ENCODE assay signal across 14 mouse cellular contexts in genomic region chr10:21193088-21193934, GRCm38 (mm10). TPM values are rescaled to one million over a fixed set of nuclear protein-coding genes. Genes with fewer than 3 reads are reported as not detected.
DNase-seq lines count a peak whose midpoint lies in the region; ATAC-seq and TF ChIP-seq lines count a peak whose summit lies in the region.
"Had no signal": no experiment of that assay in that cellular context is flagged by ENCODE, and none has a peak within 500 bp of the region (broad histone marks: within the 10 kb centered on the region; RNA-seq: fewer than 3 reads in every experiment).

No protein-coding gene starts in this region.

- no peak for TF ChIP-seq CTCF in bone marrow, adult 2 months (IDR thresholded peaks at IDR 0.05; ENCODE audit: control insufficient read depth, insufficient read depth, low read length)

- H3K27ac ChIP-seq in midbrain, embryonic 10.5 days (replicated peaks) = peak overlapping the region; percentile 34; the same call in 1 of the 2 replicates
- no peak overlapping the region for H3K27ac ChIP-seq in midbrain, embryonic 16.5 days (ENCODE audit: low read length)
- H3K27ac ChIP-seq in bone marrow, adult 2 months (ENCODE audit: control insufficient read depth, insufficient read depth, low read depth, low read length, poor library complexity) = peak overlapping the region; percentile 59
- no peak overlapping the region for H3K27ac ChIP-seq in midbrain, embryonic 14.5 days (replicated peaks; ENCODE audit: low read depth, low read length)
- no peak overlapping the region for H3K27ac ChIP-seq in neural tube, embryonic 15.5 days (replicated peaks)
- H3K27ac ChIP-seq: embryonic facial prominence, embryonic 15.5 days; hindbrain, embryonic 15.5 days; stomach, postnatal 0 days had no signal

- DNase-seq in midbrain, embryonic 10.5 days (ENCODE audit: low spot score) = no peak
- DNase-seq in ES-CJ7 (ENCODE audit: low read depth, low spot score) = peak; percentile 21
- DNase-seq in midbrain, embryonic 14.5 days = peak; percentile 19
- DNase-seq: cerebellum, adult 18-20 months; kidney, adult 11 months; kidney, postnatal 14 days; retina, postnatal 1 day had no signal

- no peak for TF ChIP-seq POLR2A in bone marrow, adult 2 months (IDR thresholded peaks at IDR 0.05; ENCODE audit: borderline replicate concordance, control insufficient read depth, low read depth, low read length)

- no peaks in the 10 kb centered on the region for H3K36me3 ChIP-seq in midbrain, embryonic 10.5 days
- no peaks in the 10 kb centered on the region for H3K36me3 ChIP-seq in midbrain, embryonic 16.5 days (ENCODE audit: control insufficient read depth, insufficient read depth, low read length)
- no peaks in the 10 kb centered on the region for H3K36me3 ChIP-seq in midbrain, embryonic 14.5 days (ENCODE audit: control insufficient read depth, insufficient read depth, low read length)
- no peaks in the 10 kb centered on the region for H3K36me3 ChIP-seq in neural tube, embryonic 15.5 days
- H3K36me3 ChIP-seq: embryonic facial prominence, embryonic 15.5 days; hindbrain, embryonic 15.5 days had no signal

- H3K9me3 ChIP-seq in midbrain, embryonic 10.5 days (replicated peaks) = no peaks in the 10 kb centered on the region
- H3K9me3 ChIP-seq in midbrain, embryonic 16.5 days (replicated peaks; ENCODE audit: control insufficient read depth, low read length, poor library complexity, severe bottlenecking) = no peaks in the 10 kb centered on the region
- H3K9me3 ChIP-seq in midbrain, embryonic 14.5 days (ENCODE audit: control insufficient read depth, low read length) = no peaks in the 10 kb centered on the region
- no peaks in the 10 kb centered on the region for H3K9me3 ChIP-seq in neural tube, embryonic 15.5 days (replicated peaks)
- H3K9me3 ChIP-seq: embryonic facial prominence, embryonic 15.5 days; hindbrain, embryonic 15.5 days had no signal

- H3K9ac ChIP-seq in midbrain, embryonic 16.5 days (ENCODE audit: low read depth, low read length) = no peak overlapping the region
- no peak overlapping the region for H3K9ac ChIP-seq in midbrain, embryonic 14.5 days (replicated peaks; ENCODE audit: low read length)
- H3K9ac ChIP-seq in neural tube, embryonic 15.5 days (replicated peaks) = no peak overlapping the region
- H3K9ac ChIP-seq: embryonic facial prominence, embryonic 15.5 days; hindbrain, embryonic 15.5 days had no signal

- H3K4me1 ChIP-seq in midbrain, embryonic 10.5 days = peaks cover 18% of the 10 kb centered on the region
- H3K4me1 ChIP-seq in midbrain, embryonic 16.5 days (ENCODE audit: control insufficient read depth, insufficient read depth, low read length) = 0 out of 2 replicates have a peak, but pooled peaks cover 5% of the 10 kb centered on the region
- peaks cover 6% of the 10 kb centered on the region; the same call in 1 of the 2 replicates for H3K4me1 ChIP-seq in bone marrow, adult 2 months (ENCODE audit: control insufficient read depth, insufficient read depth, low read length)
- H3K4me1 ChIP-seq in midbrain, embryonic 14.5 days (ENCODE audit: control insufficient read depth, insufficient read depth, low read length) = peaks cover 5% of the 10 kb centered on the region; the same call in 1 of the 2 replicates
- H3K4me1 ChIP-seq in neural tube, embryonic 15.5 days = peaks cover 4% of the 10 kb centered on the region; the same call in 1 of the 2 replicates
- H3K4me1 ChIP-seq: hindbrain, embryonic 15.5 days had no signal

- 35% methylated on average over 10 of the region's 10 CpGs for WGBS in midbrain, embryonic 10.5 days
- WGBS in midbrain, embryonic 16.5 days = 37% methylated on average over 10 of the region's 10 CpGs
- WGBS in bone marrow, adult 2 months = 52% methylated on average over 10 of the region's 10 CpGs
- 28% methylated on average over 10 of the region's 10 CpGs for WGBS in midbrain, embryonic 14.5 days
- 42% methylated on average over 10 of the region's 10 CpGs for WGBS in neural tube, embryonic 15.5 days

- ATAC-seq in midbrain, embryonic 16.5 days = no peak
- ATAC-seq in midbrain, embryonic 14.5 days (ENCODE audit: low FRiP score, low TSS enrichment) = no peak
- ATAC-seq in cerebellum, adult (ENCODE audit: insufficient number of reproducible peaks, low FRiP score, low TSS enrichment) = no peak
- ATAC-seq in neural tube, embryonic 15.5 days (ENCODE audit: low FRiP score) = no peak

- H3K4me2 ChIP-seq in midbrain, embryonic 16.5 days (ENCODE audit: low read length) = no peak overlapping the region
- no peak overlapping the region for H3K4me2 ChIP-seq in midbrain, embryonic 14.5 days (ENCODE audit: low read length)
- H3K4me2 ChIP-seq in neural tube, embryonic 15.5 days = no peak overlapping the region
- H3K4me2 ChIP-seq: embryonic facial prominence, embryonic 15.5 days; hindbrain, embryonic 15.5 days had no signal

- H3K4me3 ChIP-seq in midbrain, embryonic 10.5 days = no peak overlapping the region
- H3K4me3 ChIP-seq in midbrain, embryonic 16.5 days (ENCODE audit: low read depth, low read length) = no peak overlapping the region
- no peak overlapping the region for H3K4me3 ChIP-seq in bone marrow, adult 2 months (replicated peaks; ENCODE audit: control insufficient read depth, low read depth, low read length)
- H3K4me3 ChIP-seq in midbrain, embryonic 14.5 days (replicated peaks; ENCODE audit: low read depth, low read length) = no peak overlapping the region
- no peak overlapping the region for H3K4me3 ChIP-seq in neural tube, embryonic 15.5 days (replicated peaks)
- H3K4me3 ChIP-seq: embryonic facial prominence, embryonic 15.5 days; hindbrain, embryonic 15.5 days had no signal

- H3K27me3 ChIP-seq in midbrain, embryonic 10.5 days (ENCODE audit: low read depth, poor library complexity, severe bottlenecking) = no peaks in the 10 kb centered on the region; the same call in 1 of the 2 replicates
- H3K27me3 ChIP-seq in midbrain, embryonic 16.5 days (ENCODE audit: control insufficient read depth, insufficient read depth, low read depth, low read length) = no peaks in the 10 kb centered on the region
- no peaks in the 10 kb centered on the region for H3K27me3 ChIP-seq in midbrain, embryonic 14.5 days (ENCODE audit: control insufficient read depth, insufficient read depth, low read length)
- H3K27me3 ChIP-seq in neural tube, embryonic 15.5 days (replicated peaks) = no peaks in the 10 kb centered on the region
- H3K27me3 ChIP-seq: embryonic facial prominence, embryonic 15.5 days; hindbrain, embryonic 15.5 days had no signal

RNA-seq across cellular contexts. Expression of gene Myb, which starts 32.5 kb away (rescaled TPM):
- 5.1 and 6.8 TPM in 2 replicates for polyA plus RNA-seq in midbrain, embryonic 10.5 days (2016; fragmentation: Nextera tagmentation; extraction: Ambion mirVana)
- polyA plus RNA-seq in midbrain, embryonic 16.5 days (2015; fragmentation: Nextera tagmentation; extraction: Ambion mirVana) = 2.4 and 2.8 TPM in 2 replicates
- polyA plus RNA-seq in bone marrow, adult 2 months (2011; ENCODE audit: insufficient read depth, insufficient read length, low replicate concordance, missing spikeins) = 47.4 and 85.5 TPM in 2 replicates
- 3.4 and 3.5 TPM in 2 replicates for polyA plus RNA-seq in midbrain, embryonic 14.5 days (2014; fragmentation: Nextera tagmentation; extraction: Ambion mirVana)
- 1.8 and 15.2 TPM in 2 replicates for polyA plus RNA-seq in neural tube, embryonic 15.5 days (2015; fragmentation: Nextera tagmentation; extraction: Ambion mirVana)

Comparison
In these comparisons a context has a peak if more than half of its experiments do, and no peak if none do; other contexts are left out.
1. H3K27ac ChIP-seq: peak in midbrain, embryonic 10.5 days (single experiment) and bone marrow, adult 2 months (single experiment); none in midbrain, embryonic 16.5 days (single experiment), midbrain, embryonic 14.5 days (single experiment) and neural tube, embryonic 15.5 days (single experiment).